Mouse (Mus musculus) NIH3T3 (cell line): ENCODE data around the gene Treml2.
"Not testable (repeated sequence)": the region's sequence is repeated elsewhere in the genome, so short reads cannot be mapped to it uniquely, and the experiment has no call there.

Experiments
- DNase-seq: peaks from one replicate; pipeline ENCODE4 v3.0.0-alpha.2; 2012; ENCODE audit warnings: low read depth

The Treml2 gene

DNA sequence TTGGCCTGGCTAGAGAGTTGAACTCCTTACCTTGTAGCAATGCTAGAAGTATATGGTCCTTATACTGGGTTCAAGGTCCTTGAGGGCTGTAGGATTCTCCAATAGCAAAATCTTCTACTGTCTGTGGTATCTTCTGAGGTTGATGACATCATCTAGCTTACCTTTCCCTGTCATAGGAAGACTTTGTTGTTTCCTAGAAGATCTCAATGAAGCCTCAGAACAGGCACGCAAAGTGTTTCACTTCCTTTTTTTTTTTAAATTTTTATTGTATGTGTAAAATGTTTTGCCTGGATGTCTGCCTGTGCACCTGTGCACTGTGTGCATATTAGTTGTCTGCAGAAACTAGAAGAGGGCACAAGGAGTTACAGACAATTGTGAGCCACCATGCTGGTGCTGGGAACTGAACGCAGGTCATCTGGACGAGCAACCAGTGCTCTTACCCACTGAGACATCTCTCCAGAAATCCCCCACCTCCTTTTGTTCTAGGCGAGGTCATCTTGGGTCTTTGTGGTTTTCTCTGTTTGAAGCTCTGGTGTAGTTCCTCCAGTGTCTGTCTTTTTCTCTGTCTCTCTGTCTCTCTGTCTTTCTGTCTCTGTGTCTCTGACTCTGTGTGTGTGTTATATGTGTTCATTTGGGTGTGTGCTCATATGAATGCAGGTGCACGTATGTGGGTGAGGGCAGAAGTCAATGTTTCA, 5.7 kb upstream of the Treml2 start:
- DNase-seq, result no peak

DNA sequence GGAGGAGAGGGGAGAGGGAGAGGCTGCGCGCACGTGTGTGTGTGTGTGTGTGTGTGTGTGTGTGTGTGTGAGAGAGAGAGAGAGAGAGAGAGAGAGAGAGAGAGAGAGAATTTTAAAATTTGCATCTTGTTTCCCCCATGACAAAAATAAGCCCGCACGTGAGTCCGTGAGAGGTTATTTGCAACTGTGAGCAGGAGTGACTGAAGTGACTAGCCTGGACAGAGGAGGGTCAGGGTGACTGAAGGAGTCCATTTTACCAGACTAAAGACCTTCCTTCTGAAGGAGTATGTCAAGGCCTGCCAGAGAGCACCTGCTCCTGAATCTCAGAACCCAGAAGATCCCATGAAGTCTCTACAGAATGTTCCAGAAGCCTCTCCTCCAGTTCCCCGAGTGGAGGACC, 458 bp downstream of the Treml2 start:
- no peak for DNase-seq

DNA sequence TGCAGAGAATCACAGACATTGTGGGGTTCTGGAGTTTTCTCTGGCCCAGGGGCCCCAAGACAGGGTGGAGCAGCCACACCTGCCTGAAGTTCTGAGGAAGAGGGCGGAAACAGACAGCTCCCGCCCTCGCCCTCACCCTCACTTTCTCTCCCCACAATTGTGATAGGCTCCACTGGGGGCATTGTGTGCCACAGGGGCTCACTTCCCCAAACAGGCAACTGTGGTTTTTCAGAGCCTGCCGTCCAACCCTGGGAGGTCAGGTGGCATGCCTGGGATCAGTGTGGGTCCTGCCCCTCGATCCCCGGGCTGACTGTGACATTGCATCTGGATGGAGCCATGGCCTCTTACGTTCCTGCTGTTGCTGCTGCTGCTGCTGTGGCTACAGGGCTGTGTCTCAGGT, 901 bp downstream of the Treml2 start:
- DNase-seq, result no peak

DNA sequence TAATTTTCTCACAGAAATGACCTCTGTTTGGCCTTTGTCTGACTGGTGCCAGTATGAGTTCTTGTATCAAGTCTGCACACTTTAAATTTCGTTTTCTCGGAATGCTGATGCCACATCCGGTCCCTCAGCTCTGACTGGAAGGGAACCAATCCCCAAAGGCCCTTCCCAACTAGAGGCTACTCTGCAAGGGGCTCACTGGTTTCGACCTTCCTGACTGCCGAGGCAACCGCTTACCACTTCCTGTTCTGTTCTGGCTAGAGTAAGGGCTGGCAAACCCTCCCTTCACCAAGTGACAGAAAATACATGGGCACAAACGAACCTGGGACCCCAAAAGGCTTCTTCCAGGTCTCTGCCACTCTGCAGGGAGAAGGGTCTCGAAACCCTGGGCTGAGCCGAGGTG, 1.6 kb downstream of the Treml2 start:
- no peak for DNase-seq

DNA sequence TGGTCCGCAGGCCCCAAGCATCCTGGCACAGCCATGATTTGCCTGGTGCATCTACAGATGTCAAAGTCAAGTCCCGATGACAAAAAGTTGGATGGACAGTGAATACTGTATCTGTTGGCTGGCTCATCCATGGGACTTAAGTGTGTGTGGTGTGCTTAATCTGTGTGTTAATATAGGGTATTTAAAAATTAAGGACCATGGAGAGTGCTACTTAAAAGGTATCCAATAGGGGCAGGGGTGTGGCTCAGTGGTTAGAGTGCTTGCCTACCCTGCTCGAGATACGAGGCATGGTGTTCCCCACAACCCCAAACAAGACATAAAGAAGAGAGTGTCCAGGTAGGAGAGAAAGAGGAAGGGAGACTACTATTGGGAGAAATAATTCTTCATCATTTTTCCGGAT, 2.5 kb downstream of the Treml2 start:
- no peak for DNase-seq

DNA sequence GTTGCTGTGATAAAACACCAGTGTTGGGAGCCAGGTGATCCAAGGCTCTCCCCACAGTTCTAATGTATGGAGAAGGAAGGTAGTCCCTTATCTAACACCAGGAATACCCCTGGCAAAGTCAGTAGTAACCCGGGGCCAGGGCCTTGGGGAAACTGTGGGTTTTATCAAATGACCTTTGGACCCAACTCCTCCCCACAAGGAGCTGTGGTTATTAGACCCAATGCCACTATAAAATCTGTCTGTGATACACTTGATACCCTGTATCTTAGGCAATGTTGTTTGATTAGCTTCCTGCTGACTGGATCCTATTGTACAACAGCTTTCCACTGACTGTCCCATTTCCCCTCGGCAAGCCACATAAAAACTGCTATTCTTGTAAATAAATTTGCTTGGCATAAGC, 12.8 kb downstream of the Treml2 start:
- DNase-seq, result no peak

DNA sequence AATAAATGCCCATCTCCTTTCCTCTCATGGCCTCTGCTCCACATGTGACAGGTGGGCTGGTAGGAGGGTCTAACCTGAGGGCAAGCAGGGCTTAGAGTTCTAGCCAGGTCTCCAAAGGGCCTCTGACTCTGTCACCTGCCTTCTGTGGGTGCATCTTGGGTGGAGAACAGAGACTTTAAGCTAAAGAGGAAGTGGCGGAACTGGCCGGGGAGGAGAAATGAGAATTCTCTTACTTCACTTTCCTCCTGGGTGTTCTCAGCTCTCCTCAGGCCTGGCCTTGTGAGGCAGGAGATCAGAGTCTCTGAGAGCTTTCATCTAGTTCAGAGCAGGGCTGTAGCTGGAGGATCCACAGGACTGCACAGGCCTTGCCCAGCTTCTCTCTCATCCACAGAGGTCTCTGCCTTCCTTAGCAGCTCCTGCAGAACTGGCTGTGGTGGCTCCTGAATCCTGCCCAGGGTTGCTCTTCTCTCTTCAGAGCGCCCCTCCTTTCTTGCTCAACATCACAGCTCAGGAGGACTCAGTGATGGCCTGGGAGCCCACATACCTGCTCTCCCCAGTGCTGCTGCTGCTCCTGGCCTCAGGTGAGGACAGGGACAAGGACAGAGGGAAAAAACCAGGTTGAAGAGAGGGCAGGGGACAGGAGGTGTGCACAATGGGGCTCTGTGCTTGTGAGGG, 16.7 kb downstream of the Treml2 start, which contains the start of gene B430306N03Rik:
Gene B430306N03Rik, plus strand, starts transcription at position 237 of the 675 bp plus-strand sequence.
- not testable (repeated sequence) for DNase-seq

DNA sequence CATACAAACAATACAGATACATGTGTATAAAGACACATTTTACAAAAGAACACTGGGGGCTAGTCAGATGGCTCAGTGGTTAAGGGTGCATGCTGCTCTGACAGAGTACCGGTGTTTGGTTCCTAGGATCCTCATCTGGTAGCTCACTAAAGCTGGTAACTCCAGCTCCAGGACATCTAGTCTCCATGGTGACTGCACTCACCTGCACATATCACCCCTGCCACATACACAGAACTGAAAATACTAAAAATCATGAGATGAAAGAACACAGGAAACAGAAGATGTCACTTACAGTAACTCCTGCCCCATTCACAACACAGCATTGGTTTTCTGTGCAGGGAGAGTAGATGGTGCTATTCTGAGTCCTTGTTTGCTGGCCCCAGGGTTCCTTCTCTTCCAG, 19.4 kb downstream of the Treml2 start:
- DNase-seq, result no peak

DNA sequence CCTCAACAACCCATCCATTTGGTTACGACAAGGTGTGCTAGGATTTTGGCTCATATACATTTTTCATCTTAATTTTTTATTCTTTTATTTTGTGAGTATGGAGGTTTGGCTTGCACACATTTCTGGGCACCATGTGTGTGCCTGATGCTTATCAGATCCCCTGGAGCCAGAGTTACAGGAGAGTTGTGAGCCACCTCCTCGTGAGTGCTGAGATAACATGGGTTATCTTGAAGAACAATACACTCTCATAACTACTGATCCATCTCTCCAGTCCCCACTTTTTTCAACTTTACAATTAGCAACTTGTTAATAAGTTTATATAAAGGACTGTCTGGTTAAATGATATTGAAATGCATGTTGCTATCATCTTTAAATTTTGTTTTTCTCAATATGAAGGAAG, 22.0 kb downstream of the Treml2 start:
- DNase-seq, result no peak

DNA sequence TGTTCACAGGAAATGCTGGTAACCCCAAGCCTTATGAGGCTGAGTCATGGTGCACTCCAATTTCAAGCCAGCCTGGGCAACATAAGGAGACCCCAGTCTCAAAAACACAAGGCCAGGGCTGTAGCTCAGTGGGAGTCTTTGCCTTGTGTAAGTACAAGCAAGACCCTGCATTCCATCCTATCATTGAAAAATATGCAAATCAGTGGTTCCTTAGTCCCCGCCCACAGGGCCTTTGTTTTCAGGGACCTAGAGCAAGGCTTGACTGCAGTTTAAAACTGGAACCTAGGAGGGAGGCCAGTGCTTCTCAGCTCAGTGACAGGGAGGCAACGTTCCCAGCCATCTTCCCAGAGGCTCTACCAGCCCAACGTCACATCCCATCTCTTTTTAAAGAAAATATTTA, 23.9 kb downstream of the Treml2 start:
- no peak for DNase-seq

DNA sequence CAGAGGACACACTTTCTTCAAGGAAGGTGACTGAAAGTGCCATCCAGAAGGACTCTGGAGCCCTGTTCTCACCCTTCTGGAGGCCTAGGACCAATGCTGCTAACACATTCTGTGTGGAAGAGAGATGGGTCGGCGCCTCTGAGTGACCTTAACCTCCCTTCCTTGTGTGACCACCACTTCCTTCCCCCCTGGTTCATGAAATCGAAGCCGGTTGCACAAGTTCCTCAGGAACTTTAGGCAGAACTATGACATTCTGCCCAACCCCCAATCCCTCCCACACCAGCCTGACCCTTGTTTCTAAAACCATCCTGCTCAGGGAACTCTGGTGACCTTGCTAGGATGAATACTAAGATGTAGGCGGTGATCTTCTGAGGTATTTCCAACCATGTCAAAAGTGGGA, 25.0 kb downstream of the Treml2 start:
- no peak for DNase-seq

DNA sequence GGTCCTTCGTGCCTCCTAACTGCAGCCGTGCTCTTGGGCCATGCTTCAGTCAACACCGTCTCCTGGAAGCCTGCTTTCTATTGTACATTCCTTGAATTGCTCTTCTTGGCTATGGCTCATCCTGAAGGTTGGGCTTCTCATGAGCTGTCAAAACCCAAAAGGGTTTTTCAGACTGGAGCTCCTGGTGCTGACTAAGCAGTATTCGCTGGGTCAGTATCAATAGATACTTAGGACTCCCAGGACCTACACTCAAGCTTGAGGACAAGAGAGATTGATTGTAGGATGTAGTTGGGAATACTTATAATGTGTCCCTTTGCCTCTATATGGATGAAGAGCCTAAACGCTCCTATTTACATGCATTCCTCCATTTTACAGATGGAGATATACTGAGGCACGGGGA, 25.8 kb downstream of the Treml2 start:
- DNase-seq, result no peak

DNA sequence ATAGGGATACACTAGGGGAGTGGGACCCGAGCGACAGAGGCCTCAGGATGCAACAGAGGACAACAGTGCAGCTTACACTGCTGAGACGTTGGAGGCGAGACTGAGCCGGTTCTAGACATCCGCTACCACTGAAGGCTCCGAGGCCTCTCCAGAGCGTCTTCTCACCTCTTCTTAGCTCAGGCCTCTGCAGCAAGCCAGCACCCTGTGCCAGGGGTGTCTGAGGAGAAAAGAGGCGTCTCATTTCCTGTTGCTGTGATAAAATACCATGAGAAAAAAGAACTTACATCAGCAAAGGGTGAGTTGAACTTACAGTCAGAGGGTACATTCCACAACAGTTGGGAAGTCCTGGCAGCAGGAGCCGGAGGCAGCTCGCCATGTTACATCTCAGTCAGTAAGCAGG, 26.3 kb downstream of the Treml2 start:
- DNase-seq, result peak; percentile 22

DNA sequence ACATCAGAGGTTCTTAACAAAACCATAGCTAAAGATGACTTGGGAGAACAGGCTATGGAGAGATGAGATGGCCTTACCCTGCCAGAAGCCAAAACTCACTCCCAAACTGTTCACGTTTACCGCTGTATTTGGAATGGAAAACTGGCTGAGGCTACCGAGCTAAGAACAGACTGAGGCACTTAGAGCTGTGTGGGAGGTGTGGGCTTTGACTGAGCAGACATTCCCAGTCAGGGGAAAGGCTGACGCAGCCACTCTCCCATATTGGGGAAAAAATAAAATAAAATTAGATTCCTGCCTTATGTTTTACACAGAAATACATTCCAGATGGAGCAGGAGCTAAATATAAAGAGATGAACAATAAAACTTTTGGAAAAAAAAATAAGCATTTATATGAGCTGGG, 27.4 kb downstream of the Treml2 start:
- DNase-seq, result peak; percentile 12

DNA sequence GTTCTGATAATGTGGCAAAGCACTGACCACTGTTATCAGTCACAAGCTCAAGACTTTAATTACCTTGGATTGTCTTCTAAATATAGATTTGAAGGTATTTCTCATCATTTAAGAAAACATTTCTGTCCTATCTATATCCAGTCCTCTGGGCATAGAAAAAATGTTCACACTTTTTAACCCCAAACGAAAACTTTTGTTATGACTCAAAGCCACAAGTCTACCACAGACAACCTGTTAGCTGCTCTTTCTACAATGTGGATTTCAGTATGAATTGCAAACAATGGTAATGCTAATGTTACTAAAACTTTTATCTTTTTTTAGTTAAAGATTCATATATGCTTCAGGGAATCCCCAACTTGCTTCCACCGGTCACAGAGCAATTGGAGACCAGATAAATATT, 33.2 kb downstream of the Treml2 start:
- DNase-seq, result no peak

DNA sequence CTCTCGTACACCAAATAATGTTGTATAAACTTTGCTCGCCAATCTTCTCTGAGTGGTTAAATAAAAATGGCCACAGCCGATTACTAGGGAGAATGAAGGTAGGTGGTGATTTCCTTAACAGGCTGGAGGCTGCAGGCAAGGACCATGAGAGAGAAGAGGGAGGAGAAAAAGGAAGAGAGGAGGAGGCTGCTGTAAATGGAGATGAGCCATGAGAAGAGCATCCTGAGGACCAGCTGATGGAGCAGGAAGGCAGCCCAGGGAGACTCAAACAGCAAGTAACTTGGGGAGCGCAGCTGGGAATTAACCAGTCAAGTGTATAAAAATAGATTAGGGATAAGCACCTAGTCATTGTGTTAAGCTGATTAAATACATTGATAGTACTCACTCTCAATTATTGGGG, 34.9 kb downstream of the Treml2 start:
- no peak for DNase-seq

DNA sequence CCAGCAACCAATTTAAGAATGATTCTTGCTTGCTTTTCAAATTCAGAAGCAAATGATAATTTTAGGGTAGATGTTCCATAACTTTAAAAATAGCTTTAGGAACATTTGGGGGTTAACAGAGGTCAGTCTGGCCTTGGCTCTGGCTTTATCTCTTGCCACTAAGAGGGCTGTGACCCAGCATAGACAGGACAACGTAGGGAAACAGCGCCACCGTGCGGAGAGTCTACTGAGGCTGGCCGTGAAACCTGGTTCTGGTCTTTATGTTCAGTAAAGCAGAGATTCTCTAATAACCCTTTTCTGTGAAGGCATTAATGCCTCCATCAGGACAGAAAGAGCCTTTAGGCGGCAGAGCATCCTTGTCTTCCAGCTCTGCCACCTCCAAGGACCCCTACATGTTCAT, 37.6 kb downstream of the Treml2 start:
- peak; percentile 81 for DNase-seq

DNA sequence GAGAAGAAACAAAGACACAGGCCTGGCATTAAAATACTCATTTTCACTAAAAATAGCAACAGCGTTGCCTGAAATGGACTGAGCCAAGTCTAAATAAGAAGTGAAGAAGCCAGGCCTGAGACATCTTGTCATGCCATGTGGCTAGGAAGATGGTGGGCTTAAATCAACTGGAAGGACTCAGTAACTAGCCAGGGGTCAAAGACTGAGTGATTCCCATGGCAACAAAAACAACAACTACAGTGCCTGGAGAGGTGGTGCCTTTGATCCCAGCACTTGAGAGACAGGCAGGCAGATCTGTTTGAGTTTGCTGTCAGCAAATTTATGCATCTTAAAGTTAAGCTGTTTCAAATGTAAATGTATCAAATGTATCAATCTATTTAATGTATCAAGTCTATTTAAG, 41.0 kb downstream of the Treml2 start:
- DNase-seq, result no peak

DNA sequence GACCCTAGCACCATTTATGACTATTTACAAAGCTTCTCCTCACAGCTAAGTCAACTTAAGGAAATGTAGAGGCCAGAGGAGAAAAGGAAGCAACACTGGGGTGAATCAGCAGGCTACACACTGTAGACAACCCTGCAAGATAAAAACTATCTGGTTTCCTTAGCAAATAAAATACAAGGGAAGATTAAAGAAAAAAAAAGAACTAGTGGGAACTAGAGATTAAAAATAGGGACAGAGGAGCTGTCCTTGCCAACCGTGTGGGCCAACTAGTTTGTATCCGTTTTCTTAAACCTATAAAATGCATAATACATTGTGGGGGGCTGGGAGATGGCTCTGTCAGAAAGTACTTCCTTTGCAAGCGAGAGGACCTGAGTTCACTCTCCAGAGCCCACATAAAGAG, 42.6 kb downstream of the Treml2 start:
- DNase-seq, result no peak

DNA sequence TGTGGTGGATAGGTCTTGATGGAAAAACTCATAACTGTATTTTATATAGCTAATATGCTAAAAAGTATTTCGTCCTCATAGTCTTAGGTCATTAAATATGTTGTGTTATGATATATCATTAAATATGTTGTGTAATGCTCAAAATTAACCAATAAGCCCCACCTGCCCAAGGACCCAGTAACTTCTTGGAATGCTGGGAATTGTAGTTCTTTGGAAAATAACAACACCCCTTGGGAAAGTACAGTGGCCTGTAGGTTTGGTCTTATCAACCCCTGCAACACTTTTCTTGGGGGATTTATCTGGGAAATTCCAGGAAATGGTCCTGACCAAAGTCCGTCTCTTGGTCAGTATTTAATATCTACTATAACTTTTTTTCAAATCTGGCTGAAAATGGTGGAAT, 43.8 kb downstream of the Treml2 start:
- DNase-seq, result no peak

DNA sequence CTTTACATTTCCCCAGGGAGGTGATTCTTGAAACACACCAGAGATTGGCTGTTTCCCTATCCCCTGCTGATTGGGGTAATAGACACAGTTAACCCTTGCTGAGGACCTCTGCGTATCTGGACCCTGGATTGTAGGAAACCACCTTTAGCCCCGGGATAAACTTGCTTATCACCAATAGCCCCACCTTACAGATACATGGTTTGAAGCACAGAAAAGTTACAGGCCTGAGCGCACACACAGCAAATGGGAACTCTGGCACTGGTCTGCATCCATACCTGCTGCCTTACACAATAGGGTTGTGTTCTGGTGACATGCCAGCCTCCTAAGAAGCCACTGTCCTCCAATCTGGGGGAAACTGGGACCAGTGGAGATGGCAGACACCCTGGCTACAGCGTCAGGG, 46.5 kb downstream of the Treml2 start:
- DNase-seq, result no peak

DNA sequence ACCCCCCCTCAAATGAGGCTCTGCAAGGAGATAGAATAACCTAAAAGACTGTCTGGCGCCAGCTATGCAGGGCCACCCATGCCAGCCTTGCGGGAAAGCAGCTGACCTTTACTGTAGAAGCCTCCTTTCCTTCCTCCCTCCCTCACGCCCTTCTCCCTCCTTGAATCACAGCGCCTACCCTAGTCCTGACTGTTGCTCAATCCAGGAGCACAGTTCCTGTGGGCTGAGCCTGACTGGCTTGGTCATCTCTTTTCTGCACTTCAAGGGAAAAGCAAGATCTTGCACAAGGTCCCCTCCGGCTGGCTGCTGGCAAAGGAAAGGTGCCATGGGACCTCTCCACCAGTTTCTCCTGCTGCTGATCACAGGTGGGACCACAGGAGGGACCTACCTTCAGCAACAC, 46.9 kb downstream of the Treml2 start, which contains the start of gene Trem2:
Gene Trem2, plus strand, starts transcription at position 171 of the 400 bp plus-strand sequence.
- peak; percentile 60 for DNase-seq

DNA sequence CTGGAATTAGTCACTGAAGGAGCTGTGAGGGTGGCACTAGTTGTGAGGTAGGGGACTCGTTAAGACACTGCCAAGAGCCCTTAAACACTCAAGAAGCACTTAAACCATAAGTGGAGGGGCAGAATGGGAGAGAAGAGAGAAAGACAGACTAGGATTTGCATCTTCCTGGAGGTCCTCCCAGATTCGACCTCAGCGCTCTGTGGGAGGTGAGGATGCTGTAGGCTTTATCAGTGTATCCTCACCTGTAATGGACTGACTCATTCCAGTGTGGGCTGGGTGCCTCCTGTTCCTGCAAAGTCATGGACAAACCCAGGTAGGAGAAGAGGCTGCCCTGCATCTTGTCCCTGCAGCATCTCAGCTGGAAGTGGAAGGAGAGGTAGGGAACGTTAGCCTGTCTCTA, 47.5 kb downstream of the Treml2 start:
- no peak for DNase-seq

DNA sequence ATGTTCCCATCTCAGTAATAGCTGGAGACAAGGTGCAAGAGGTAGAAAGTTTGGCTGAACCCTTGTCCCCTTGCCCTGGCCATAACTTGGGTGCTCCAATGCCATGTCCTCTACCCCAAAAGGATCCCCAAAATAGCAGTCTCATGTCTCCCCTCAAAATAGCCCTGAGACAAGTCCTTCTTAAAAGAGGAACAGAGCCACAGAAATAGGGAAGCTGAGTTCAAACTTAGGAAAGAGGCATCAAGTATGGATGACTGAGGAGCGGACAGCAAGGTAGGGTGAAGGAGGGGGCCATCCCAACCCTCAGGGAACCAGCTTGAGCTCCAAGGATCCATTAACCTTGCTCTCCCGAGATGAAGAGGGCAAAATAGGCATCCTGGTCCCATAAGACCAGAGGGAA, 48.0 kb downstream of the Treml2 start:
- no peak for DNase-seq
